1 mouse cellular context compared by ENCODE assay signal in the genomic region with DNA sequence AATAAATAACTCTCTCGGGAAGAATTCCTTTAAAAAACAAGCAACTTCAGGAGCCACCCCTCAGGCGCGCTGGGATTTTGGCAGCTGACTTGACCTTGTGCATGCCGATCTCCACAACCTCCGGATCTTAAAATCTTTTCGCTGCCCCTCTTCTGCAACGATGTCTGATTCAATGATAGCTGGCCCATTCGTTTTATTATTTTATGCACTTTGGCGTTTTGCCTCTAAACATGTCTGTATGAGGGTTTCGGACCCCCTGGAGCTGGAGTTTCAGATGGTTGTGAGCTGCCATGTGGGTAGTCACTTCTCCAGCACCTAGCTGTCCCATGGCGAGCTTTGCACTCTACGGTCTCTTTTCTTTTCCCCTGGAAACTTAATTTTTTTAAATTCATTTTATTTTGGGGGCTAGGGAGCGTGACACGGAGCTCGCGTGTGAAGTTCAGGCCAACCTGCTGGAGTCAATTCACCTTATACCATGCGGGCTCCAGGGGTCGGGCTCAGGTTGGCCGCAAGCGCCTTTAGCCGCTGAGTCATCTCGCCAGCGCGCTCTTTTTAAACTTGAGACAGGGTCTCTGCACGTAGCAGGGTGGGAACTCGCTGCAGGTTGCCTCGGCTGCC.
TF ChIP-seq lines count a peak whose summit lies in the region.

No protein-coding gene starts in this region.

TF ChIP-seq in CH12.LX, 34 proteins besides CTCF, POLR2A, EP300 and RAD21:
- TF ChIP-seq TBP (conservative IDR thresholded peaks at IDR 0.05; ENCODE audit: low read depth, low read length): 0 out of 2 replicates have a peak, but pooled peaks have one; percentile 5
- no peak for TF ChIP-seq CHD2 (IDR thresholded peaks at IDR 0.05; ENCODE audit: low read length)
- TF ChIP-seq MXI1 (IDR thresholded peaks at IDR 0.05; ENCODE audit: low read depth, low read length): peak; percentile 68
- no peak for TF ChIP-seq GABPA (IDR thresholded peaks at IDR 0.05; ENCODE audit: insufficient replicate concordance, low read depth, low read length)
- no peak for TF ChIP-seq POLR2AphosphoS2 (IDR thresholded peaks at IDR 0.05; ENCODE audit: low read depth, low read length)
- no peak for TF ChIP-seq ZKSCAN1 (IDR thresholded peaks at IDR 0.05; ENCODE audit: borderline replicate concordance, low read depth, low read length)
- no peak for TF ChIP-seq MEF2A (IDR thresholded peaks at IDR 0.05; ENCODE audit: borderline replicate concordance, low read depth, low read length)
- no peak; the same call in 1 of the 2 replicates for TF ChIP-seq ZMIZ1 (IDR thresholded peaks at IDR 0.05; ENCODE audit: low read depth, low read length)
- TF ChIP-seq ETS1 (conservative IDR thresholded peaks at IDR 0.05; ENCODE audit: low read depth, low read length): no peak
- no peak for TF ChIP-seq CHD1 (IDR thresholded peaks at IDR 0.05; ENCODE audit: low read depth, low read length)
- peak; percentile 3; the same call in 1 of the 2 replicates for TF ChIP-seq BHLHE40 (IDR thresholded peaks at IDR 0.05; ENCODE audit: low read depth, low read length)
- no peak for TF ChIP-seq HCFC1 (IDR thresholded peaks at IDR 0.05; ENCODE audit: low read depth, low read length)
- no peak for TF ChIP-seq JUN (IDR thresholded peaks at IDR 0.05; ENCODE audit: insufficient read depth, low read depth, low read length)
- peak; percentile 43; the same call in 1 of the 2 replicates for TF ChIP-seq UBTF (IDR thresholded peaks at IDR 0.05; ENCODE audit: low read depth, low read length)
- TF ChIP-seq USF1 (IDR thresholded peaks at IDR 0.05; ENCODE audit: low read depth, low read length): no peak
- TF ChIP-seq NELFE (IDR thresholded peaks at IDR 0.05; ENCODE audit: low read depth, low read length): no peak
- TF ChIP-seq E2F4 (IDR thresholded peaks at IDR 0.05; ENCODE audit: insufficient replicate concordance, low read depth, low read length): no peak
- no peak for TF ChIP-seq NRF1 (IDR thresholded peaks at IDR 0.05; ENCODE audit: low read depth, low read length)
- no peak for TF ChIP-seq ZC3H11A (IDR thresholded peaks at IDR 0.05; ENCODE audit: low read depth, low read length)
- peak; percentile 70 for TF ChIP-seq MYC (IDR thresholded peaks at IDR 0.05; ENCODE audit: low read depth, low read length)
- TF ChIP-seq ELF1 (IDR thresholded peaks at IDR 0.05; ENCODE audit: low read depth, low read length): no peak
- TF ChIP-seq TCF12 (IDR thresholded peaks at IDR 0.05; ENCODE audit: low read depth, low read length): no peak
- no peak for TF ChIP-seq MAZ (IDR thresholded peaks at IDR 0.05; ENCODE audit: low read depth, low read length)
- TF ChIP-seq ZNF384 (IDR thresholded peaks at IDR 0.05; ENCODE audit: low read depth, low read length): no peak
- 0 out of 2 replicates have a peak, but pooled peaks have one; percentile 54 for TF ChIP-seq MAFK (IDR thresholded peaks at IDR 0.05; ENCODE audit: insufficient replicate concordance, low read length)
- no peak for TF ChIP-seq KAT2A (IDR thresholded peaks at IDR 0.05; ENCODE audit: insufficient replicate concordance, low read length)
- 0 out of 2 replicates have a peak, but pooled peaks have one; percentile 28 for TF ChIP-seq RCOR1 (conservative IDR thresholded peaks at IDR 0.05; ENCODE audit: low read depth, low read length)
- TF ChIP-seq USF2 (conservative IDR thresholded peaks at IDR 0.05; ENCODE audit: low read depth, low read length): no peak
- TF ChIP-seq IRF4 (IDR thresholded peaks at IDR 0.05; ENCODE audit: low read depth, low read length): peak; percentile 19; the same call in 1 of the 2 replicates
- TF ChIP-seq PAX5 (IDR thresholded peaks at IDR 0.05; ENCODE audit: low read length): no peak
- no peak for TF ChIP-seq SMC3 (IDR thresholded peaks at IDR 0.05; ENCODE audit: low read depth, low read length)
- peak; percentile 60 for TF ChIP-seq MAX (IDR thresholded peaks at IDR 0.05; ENCODE audit: low read length)
- no peak for TF ChIP-seq JUND (conservative IDR thresholded peaks at IDR 0.05; ENCODE audit: low read depth, low read length)
- TF ChIP-seq SIN3A (IDR thresholded peaks at IDR 0.05; ENCODE audit: low read length): no peak
